Mouse (Mus musculus): Measurements from ENCODE around the gene Dgkg. TPM values are rescaled to one million over a fixed set of nuclear protein-coding genes. Genes with fewer than 3 reads are reported as not detected.

Dgkg gene
- total RNA-seq, 2 experiments from 2014 or later, result 199 to 231 TPM

GRCm38 (mm10) chr16:22517431-22518384, 139.3 kb downstream of the Dgkg start:
- no peak overlapping the region for H3K4me3 ChIP-seq
- peak; percentile 58 to 84 for DNase-seq (ENCODE audit: low spot score in 2 of 2)
- peak overlapping the region; percentile 84 for H3K27ac ChIP-seq
- 0 out of 2 replicates have a peak, but pooled peaks have one; percentile 4 for TF ChIP-seq CTCF (conservative IDR thresholded peaks at IDR 0.05)

GRCm38 (mm10) chr16:22515476-22515875, 141.5 kb downstream of the Dgkg start:
- Histone ChIP-seq H3K4me3 (no peak overlapping the region), H3K27ac (no peak overlapping the region)
- no peak for TF ChIP-seq CTCF (conservative IDR thresholded peaks at IDR 0.05)
- DNase-seq (ENCODE audit: low spot score in 2 of 2), result no peak

- DNase-seq (ENCODE audit: low spot score in 2 of 2), result no peak
- TF ChIP-seq CTCF (conservative IDR thresholded peaks at IDR 0.05), result no peak
- no peak overlapping the region for H3K4me3 ChIP-seq
Measured at GRCm38 (mm10) chr16:22510861-22511637, 146.0 kb downstream of the Dgkg start.

GRCm38 (mm10) chr16:22508936-22509563, 148.0 kb downstream of the Dgkg start:
- Histone ChIP-seq H3K4me3 (no peak overlapping the region), H3K27ac (peak overlapping the region; percentile 87)
- peak; percentile 36 to 55 for DNase-seq (ENCODE audit: low spot score in 2 of 2)
- TF ChIP-seq CTCF (conservative IDR thresholded peaks at IDR 0.05), result no peak

More at GRCm38 (mm10) chr16:22510861-22511637, 146.0 kb downstream of the Dgkg start:
- H3K27ac ChIP-seq, result no peak overlapping the region

- DNase-seq (ENCODE audit: low spot score in 2 of 2), result no peak
- no peak overlapping the region for H3K4me3 ChIP-seq
- no peak for TF ChIP-seq CTCF (conservative IDR thresholded peaks at IDR 0.05)
- peak overlapping the region; percentile 81 for H3K27ac ChIP-seq
Measured at GRCm38 (mm10) chr16:22505656-22506055, 151.4 kb downstream of the Dgkg start.

- Histone ChIP-seq H3K27ac (peak overlapping the region; percentile 81), H3K4me3 (no peak overlapping the region)
- DNase-seq (ENCODE audit: low spot score in 2 of 2), result peak; percentile 37 to 46
- no peak for TF ChIP-seq CTCF (conservative IDR thresholded peaks at IDR 0.05)
Measured at GRCm38 (mm10) chr16:22504851-22505250, 152.2 kb downstream of the Dgkg start.

GRCm38 (mm10) chr16:22504049-22504448, 153.0 kb downstream of the Dgkg start:
- H3K27ac ChIP-seq, result peak overlapping the region; percentile 81

GRCm38 (mm10) chr16:22503467-22503866, 153.6 kb downstream of the Dgkg start:
- TF ChIP-seq CTCF (conservative IDR thresholded peaks at IDR 0.05), result no peak
- H3K27ac ChIP-seq, result peak overlapping the region; percentile 81

More at GRCm38 (mm10) chr16:22504049-22504448, 153.0 kb downstream of the Dgkg start:
- DNase-seq (ENCODE audit: low spot score in 2 of 2), result no peak
- H3K4me3 ChIP-seq, result no peak overlapping the region
- TF ChIP-seq CTCF (conservative IDR thresholded peaks at IDR 0.05), result no peak

GRCm38 (mm10) chr16:22501855-22502254, 155.2 kb downstream of the Dgkg start:
- Histone ChIP-seq H3K4me3 (no peak overlapping the region), H3K27ac (no peak overlapping the region)
- TF ChIP-seq CTCF (conservative IDR thresholded peaks at IDR 0.05), result no peak
- no peak for DNase-seq (ENCODE audit: low spot score in 2 of 2)

More at GRCm38 (mm10) chr16:22503467-22503866, 153.6 kb downstream of the Dgkg start:
- DNase-seq (ENCODE audit: low spot score in 2 of 2), result no peak
- H3K4me3 ChIP-seq, result no peak overlapping the region

GRCm38 (mm10) chr16:22500561-22500960, 156.5 kb downstream of the Dgkg start:
- no peak for DNase-seq (ENCODE audit: low spot score in 2 of 2)
- TF ChIP-seq CTCF (conservative IDR thresholded peaks at IDR 0.05), result no peak
- Histone ChIP-seq H3K27ac (no peak overlapping the region), H3K4me3 (no peak overlapping the region)

- Histone ChIP-seq H3K4me3 (no peak overlapping the region), H3K27ac (no peak overlapping the region)
- no peak for TF ChIP-seq CTCF (conservative IDR thresholded peaks at IDR 0.05)
- DNase-seq (ENCODE audit: low spot score in 2 of 2), result no peak
Measured at GRCm38 (mm10) chr16:22499951-22500350, 157.1 kb downstream of the Dgkg start.

GRCm38 (mm10) chr16:22499447-22499846, 157.6 kb downstream of the Dgkg start:
- H3K27ac ChIP-seq, result no peak overlapping the region
- TF ChIP-seq CTCF (conservative IDR thresholded peaks at IDR 0.05), result no peak
- no peak overlapping the region for H3K4me3 ChIP-seq
- DNase-seq (ENCODE audit: low spot score in 2 of 2), result no peak
